8 mouse cellular contexts compared by ENCODE assay signal in genomic region chr2:181287958-181288350, GRCm38 (mm10). TPM values are rescaled to one million over a fixed set of nuclear protein-coding genes. Genes with fewer than 3 reads are reported as not detected.
DNase-seq lines count a peak whose midpoint lies in the region; ATAC-seq lines count a peak whose summit lies in the region.
"Not testable (repeated sequence)": the region's sequence is repeated elsewhere in the genome, so short reads cannot be mapped to it uniquely, and the experiment has no call there.

Gene Gmeb2, minus strand, starts transcription at chr2:181288035.

- H3K27ac ChIP-seq in heart, embryonic 10.5 days, result peak within 1 kb of the TSS; percentile 97
- H3K27ac ChIP-seq in kidney, embryonic 15.5 days, result peak within 1 kb of the TSS; percentile 96

- peak within 1 kb of the TSS; percentile 70 for H3K4me2 ChIP-seq in kidney, embryonic 15.5 days

- not testable (repeated sequence) for H3K4me1 ChIP-seq in heart, embryonic 10.5 days
- H3K4me1 ChIP-seq in kidney, embryonic 15.5 days, result peaks cover 18% of the 10 kb centered on the region

- H3K4me3 ChIP-seq in heart, embryonic 10.5 days, result peak within 1 kb of the TSS; percentile 69
- H3K4me3 ChIP-seq in kidney, embryonic 15.5 days (replicated peaks), result peak within 1 kb of the TSS; percentile 68

- peaks cover 18% of the 10 kb centered on the region for H3K36me3 ChIP-seq in heart, embryonic 10.5 days
- H3K36me3 ChIP-seq in kidney, embryonic 15.5 days, result peaks cover 24% of the 10 kb centered on the region

- peak; percentile 92 for DNase-seq in B cell, adult 2 months
- DNase-seq in brain, adult 2 months (ENCODE audit: low read depth, low spot score), result peak; percentile 99
- DNase-seq in heart, embryonic 10.5 days (ENCODE audit: low spot score), result peak; percentile 98
- DNase-seq in liver, result peak; percentile 96
- DNase-seq in spleen, postnatal 4 days (ENCODE audit: low spot score in 2 of 2), result peak; percentile 92 to 96

- peak; percentile 93 for ATAC-seq in erythroblast, adult 5-6 weeks (replicated peaks; ENCODE audit: low FRiP score, poor library complexity, severe bottlenecking)
- ATAC-seq in kidney, embryonic 15.5 days (replicated peaks; ENCODE audit: low FRiP score), result peak; percentile 98
- peak; percentile 94 for ATAC-seq in monocyte, adult 5-6 weeks (replicated peaks; ENCODE audit: insufficient number of reproducible peaks, low FRiP score, low TSS enrichment, poor library complexity, severe bottlenecking)

- WGBS in heart, embryonic 10.5 days, result 4% methylated on average over 37 of the region's 38 CpGs
- WGBS in kidney, embryonic 15.5 days, result 3% methylated on average over 38 of the region's 38 CpGs

- H3K9ac ChIP-seq in kidney, embryonic 15.5 days, result peak within 1 kb of the TSS; percentile 81

- H3K27me3 ChIP-seq in heart, embryonic 10.5 days (ENCODE audit: insufficient read depth, poor library complexity, severe bottlenecking); kidney, embryonic 15.5 days: not testable (repeated sequence)

- H3K9me3 ChIP-seq in heart, embryonic 10.5 days; kidney, embryonic 15.5 days (replicated peaks): not testable (repeated sequence)

RNA-seq across cellular contexts. Expression of gene Gmeb2, which starts in this region (rescaled TPM):
- 23.6 and 24.6 TPM in 2 replicates for total RNA-seq in erythroblast, adult 5-6 weeks (2015; ENCODE audit: low replicate concordance)
- total RNA-seq in erythroblast, adult 5-6 weeks (2017; ENCODE audit: low replicate concordance), result 15.4 and 41.7 TPM in 2 replicates
- polyA plus RNA-seq in heart, embryonic 10.5 days (2016; fragmentation: Nextera tagmentation; extraction: Ambion mirVana), result 13.1 and 13.2 TPM in 2 replicates
- 15.3 and 15.8 TPM in 2 replicates for polyA plus RNA-seq in kidney, embryonic 15.5 days (2015; fragmentation: Nextera tagmentation; extraction: Ambion mirVana)
- 25.1 to 36.4 TPM (median 35.7 TPM) in 3 replicates for total RNA-seq in monocyte, adult 5-6 weeks (2017)

Comparison
In these comparisons a context has a peak if more than half of its experiments do, and no peak if none do; other contexts are left out.
1. Peak in every context shown above with its lines: DNase-seq, ATAC-seq, H3K4me3 ChIP-seq and H3K27ac ChIP-seq.